Mouse (Mus musculus) adrenal gland, postnatal 14 days (tissue): ENCODE measurements around the gene Nxf3. TPM values are rescaled to one million over a fixed set of nuclear protein-coding genes. Genes with fewer than 3 reads are reported as not detected.

Experiments
- total RNA-seq: library from RNA; stranded (reverse); gene quantifications from 2 replicates; pipeline ENCODE4 v1.2.3, GENCODE M21; 2021

Nxf3 gene
- total RNA-seq, 1 experiment from 2014 or later: not detected

Other genes with a start within 250 kb of the Nxf3 start
- 16.5 and 22.1 TPM in 2 replicates for gene Gprasp2, start 246.2 kb downstream of the Nxf3 start, total RNA-seq
- gene Arxes2, start 91.4 kb downstream of the Nxf3 start, total RNA-seq: 52.8 and 58.7 TPM in 2 replicates
- gene Arxes1, start 51.9 kb downstream of the Nxf3 start, total RNA-seq: 20.4 and 23.2 TPM in 2 replicates
- 28.4 and 33.0 TPM in 2 replicates for gene Bex2, start 17.0 kb downstream of the Nxf3 start, total RNA-seq
- gene Bex4, start 53.7 kb upstream of the Nxf3 start, total RNA-seq: 13.8 and 14.8 TPM in 2 replicates
- gene Tceal8, start 87.1 kb upstream of the Nxf3 start, total RNA-seq: 53.7 and 57.7 TPM in 2 replicates
- 1.1 and 1.7 TPM in 2 replicates for gene Tceal5, start 118.6 kb upstream of the Nxf3 start, total RNA-seq
- not detected in 2 replicates for gene Tceal7, start 129.5 kb upstream of the Nxf3 start, total RNA-seq
- 9.5 and 11.8 TPM in 2 replicates for gene Bex1, start 130.3 kb upstream of the Nxf3 start, total RNA-seq
- 308 and 347 TPM in 2 replicates for gene Tceal9, start 159.8 kb upstream of the Nxf3 start, total RNA-seq
- gene Bex3, start 185.0 kb upstream of the Nxf3 start, total RNA-seq: 190 and 238 TPM in 2 replicates